Mouse (Mus musculus) macrophage (primary cell): ENCODE data around the gene Slc25a19. TPM values are rescaled to one million over a fixed set of nuclear protein-coding genes. Genes with fewer than 3 reads are reported as not detected.
A peak's percentile ranks its signal among the peaks of the same experiment; 100 is the strongest.
"Not testable (repeated sequence)": the region's sequence is repeated elsewhere in the genome, so short reads cannot be mapped to it uniquely, and the experiment has no call there.

Experiments
- H3K27ac ChIP-seq: fragments of 350-480 bp; formaldehyde crosslinking; 2 replicates; pipeline ENCODE4 v1.9.0; 2021
- H3K36me3 ChIP-seq: fragments of 350-480 bp; formaldehyde crosslinking; 2 replicates; pipeline ENCODE4 v1.9.0; 2021; ENCODE audit errors: inconsistent target
- H3K4me3 ChIP-seq: fragments of 350-480 bp; formaldehyde crosslinking; 2 replicates; pipeline ENCODE4 v1.9.0; 2021; ENCODE audit errors: inconsistent target
- H3K79me2 ChIP-seq: fragments of 350-480 bp; formaldehyde crosslinking; 2 replicates; pipeline ENCODE4 v1.9.0; 2021; ENCODE audit errors: inconsistent target
- WGBS: methylation state at CpG from one replicate; pipeline ENCODE4 v1.1.7; 2026; ENCODE audit warnings: inconsistent platforms; ENCODE audit not compliant: missing documents; 5-methylcytosine and 5-hydroxymethylcytosine counted together
- polyA plus RNA-seq: library from polyadenylated mRNA; stranded (reverse); fragments of 250-400 nt; gene quantifications from 3 replicates; pipeline ENCODE4 v1.2.4, GENCODE M21; 2018; ENCODE audit warnings: inconsistent platforms

Slc25a19 gene
- polyA plus RNA-seq, 1 experiment from 2014 or later, result 17.0 TPM

GRCm38 (mm10) chr11:115649706-115650105, 21.6 kb upstream of the Slc25a19 start:
- Histone ChIP-seq H3K79me2 (peaks cover 90% of the 10 kb centered on the region), H3K27ac (no peak overlapping the region), H3K36me3 (peaks cover 65% of the 10 kb centered on the region), H3K4me3 (no peak overlapping the region)
- WGBS, result 75% methylated on average over 10 of the region's 10 CpGs

- Histone ChIP-seq H3K36me3 (peaks cover 75% of the 10 kb centered on the region), H3K27ac (no peak overlapping the region), H3K4me3 (no peak overlapping the region), H3K79me2 (peaks cover 86% of the 10 kb centered on the region)
- WGBS, result 71% methylated on average over 6 of the region's 6 CpGs
Observed at GRCm38 (mm10) chr11:115647459-115647858, 19.4 kb upstream of the Slc25a19 start.

GRCm38 (mm10) chr11:115646439-115646838, 18.3 kb upstream of the Slc25a19 start:
- peaks cover 74% of the 10 kb centered on the region for H3K36me3 ChIP-seq
- 90% methylated on average over 9 of the region's 9 CpGs for WGBS
- H3K27ac ChIP-seq, result no peak overlapping the region
- H3K79me2 ChIP-seq, result peaks cover 75% of the 10 kb centered on the region
- H3K4me3 ChIP-seq, result no peak overlapping the region

- Histone ChIP-seq H3K79me2 (peaks cover 66% of the 10 kb centered on the region), H3K36me3 (peaks cover 66% of the 10 kb centered on the region)
- H3K27ac ChIP-seq, H3K4me3 ChIP-seq: not testable (repeated sequence)
- WGBS, result 92% methylated on average over 9 of the region's 14 CpGs
Observed at GRCm38 (mm10) chr11:115645498-115645897, 17.4 kb upstream of the Slc25a19 start.

- H3K36me3 ChIP-seq, result peaks cover 56% of the 10 kb centered on the region
Observed at GRCm38 (mm10) chr11:115644308-115644707, 16.2 kb upstream of the Slc25a19 start.

GRCm38 (mm10) chr11:115643265-115643664, 15.2 kb upstream of the Slc25a19 start:
- H3K4me3 ChIP-seq, result no peak overlapping the region
- no peak overlapping the region for H3K27ac ChIP-seq
- peaks cover 46% of the 10 kb centered on the region for H3K36me3 ChIP-seq
- peaks cover 44% of the 10 kb centered on the region for H3K79me2 ChIP-seq
- 63% methylated on average over 10 of the region's 10 CpGs for WGBS

More at GRCm38 (mm10) chr11:115644308-115644707, 16.2 kb upstream of the Slc25a19 start:
- Histone ChIP-seq H3K27ac (no peak overlapping the region), H3K79me2 (peaks cover 54% of the 10 kb centered on the region), H3K4me3 (no peak overlapping the region)
- 92% methylated on average over 11 of the region's 13 CpGs for WGBS

GRCm38 (mm10) chr11:115642705-115643104, 14.6 kb upstream of the Slc25a19 start:
- H3K27ac ChIP-seq, result no peak overlapping the region
- 94% methylated on average over 2 of the region's 2 CpGs for WGBS
- no peak overlapping the region for H3K4me3 ChIP-seq
- peaks cover 38% of the 10 kb centered on the region for H3K79me2 ChIP-seq
- peaks cover 40% of the 10 kb centered on the region for H3K36me3 ChIP-seq

- peaks cover 30% of the 10 kb centered on the region for H3K36me3 ChIP-seq
- H3K79me2 ChIP-seq, result peaks cover 28% of the 10 kb centered on the region
- H3K27ac ChIP-seq, result 0 out of 2 replicates have a peak overlapping the region, but pooled peaks have one; percentile 17
- no peak overlapping the region for H3K4me3 ChIP-seq
- 71% methylated on average over 4 of the region's 4 CpGs for WGBS
Observed at GRCm38 (mm10) chr11:115641664-115642036, 13.6 kb upstream of the Slc25a19 start.

- H3K4me3 ChIP-seq, result no peak overlapping the region
- 4% methylated on average over 14 of the region's 14 CpGs for WGBS
- peaks cover 22% of the 10 kb centered on the region for H3K79me2 ChIP-seq
- H3K36me3 ChIP-seq, result peaks cover 27% of the 10 kb centered on the region
- peak overlapping the region; percentile 24; the same call in 1 of the 2 replicates for H3K27ac ChIP-seq
Observed at GRCm38 (mm10) chr11:115640978-115641663, 13.0 kb upstream of the Slc25a19 start.

GRCm38 (mm10) chr11:115640311-115640828, 12.3 kb upstream of the Slc25a19 start:
- Histone ChIP-seq H3K79me2 (peaks cover 15% of the 10 kb centered on the region), H3K27ac (no peak overlapping the region), H3K36me3 (peaks cover 20% of the 10 kb centered on the region), H3K4me3 (no peak overlapping the region)
- WGBS, result 79% methylated on average over 3 of the region's 4 CpGs

GRCm38 (mm10) chr11:115639540-115639939, 11.4 kb upstream of the Slc25a19 start:
- Histone ChIP-seq H3K4me3 (no peak overlapping the region), H3K79me2 (peaks cover 6% of the 10 kb centered on the region), H3K36me3 (peaks cover 13% of the 10 kb centered on the region), H3K27ac (peak overlapping the region; percentile 80)
- 70% methylated on average over 4 of the region's 4 CpGs for WGBS

GRCm38 (mm10) chr11:115638498-115639409, 10.7 kb upstream of the Slc25a19 start:
- H3K79me2 ChIP-seq, result no peaks in the 10 kb centered on the region; the same call in 1 of the 2 replicates
- H3K4me3 ChIP-seq, result no peak overlapping the region
- peaks cover 5% of the 10 kb centered on the region; the same call in 1 of the 2 replicates for H3K36me3 ChIP-seq
- WGBS, result 45% methylated on average over 5 of the region's 5 CpGs
- peak overlapping the region; percentile 80 for H3K27ac ChIP-seq

GRCm38 (mm10) chr11:115636960-115637359, 8.9 kb upstream of the Slc25a19 start:
- Histone ChIP-seq H3K79me2 (no peaks in the 10 kb centered on the region; the same call in 1 of the 2 replicates), H3K27ac (no peak overlapping the region), H3K36me3 (no peaks in the 10 kb centered on the region), H3K4me3 (no peak overlapping the region)
- 100% methylated on average over 3 of the region's 3 CpGs for WGBS

- Histone ChIP-seq H3K4me3 (no peak overlapping the region), H3K36me3 (no peaks in the 10 kb centered on the region), H3K27ac (no peak overlapping the region), H3K79me2 (no peaks in the 10 kb centered on the region; the same call in 1 of the 2 replicates)
- 89% methylated on average over 7 of the region's 8 CpGs for WGBS
Observed at GRCm38 (mm10) chr11:115635484-115635883, 7.4 kb upstream of the Slc25a19 start.
